Mouse (Mus musculus) left cerebral cortex, postnatal 25 days (tissue): Measurements from ENCODE around the gene Gsap. TPM values are rescaled to one million over a fixed set of nuclear protein-coding genes. Genes with fewer than 3 reads are reported as not detected.

Experiments
- total RNA-seq, 2 experiments: library from RNA; stranded (reverse); gene quantifications; 2 replicates each; pipeline ENCODE4 v1.2.3; 2021

Gsap gene
- total RNA-seq, 2 experiments from 2014 or later = 3.6 to 4.4 TPM

Other genes starting within 250 kb of the Gsap start
- 10 to 100 TPM; 16.3 to 16.4 TPM for gene Rsbn1l, start 229.9 kb upstream of the Gsap start, total RNA-seq
- 10 to 100 TPM; 38.1 to 38.8 TPM for gene Ptpn12, start 130.3 kb upstream of the Gsap start, total RNA-seq
- gene Fgl2, start 186.4 kb downstream of the Gsap start, total RNA-seq = 1 to 10 TPM; 1.6 to 1.7 TPM
- gene Ccdc146, start 238.4 kb downstream of the Gsap start, total RNA-seq = under 1 TPM; 0.18 to 0.23 TPM
- gene Fam185a, start 238.7 kb downstream of the Gsap start, total RNA-seq = 10 to 100 TPM; 11.8 to 13.3 TPM